Mouse (Mus musculus): ENCODE measurements at regions not wholly inside any gene's neighbourhood (a gene's known extent, or its start where the extent isn't known, plus 50 kb on each side); places are given as distances from the start of the nearest gene placed in this dataset.
"Not testable (repeated sequence)": the region's sequence is repeated elsewhere in the genome, so short reads cannot be mapped to it uniquely, and the experiment has no call there.

- H3K27ac ChIP-seq (replicated peaks), result no peak overlapping the region
- no peaks in the 10 kb centered on the region for H3K36me3 ChIP-seq
- no peaks in the 10 kb centered on the region for H3K9me3 ChIP-seq
- no peak overlapping the region for H3K4me2 ChIP-seq (replicated peaks)
- ATAC-seq (replicated peaks), result no peak
- no peak overlapping the region for H3K9ac ChIP-seq (replicated peaks)
- peaks cover 17% of the 10 kb centered on the region for H3K4me1 ChIP-seq
- H3K4me3 ChIP-seq, result no peak overlapping the region
- 10% methylated on average over 8 of the region's 8 CpGs for WGBS
- H3K27me3 ChIP-seq, result no peaks in the 10 kb centered on the region
Observed at GRCm38 (mm10) chr4:153189485-153189884, 293.1 kb downstream of the Ajap1 start.

DNA sequence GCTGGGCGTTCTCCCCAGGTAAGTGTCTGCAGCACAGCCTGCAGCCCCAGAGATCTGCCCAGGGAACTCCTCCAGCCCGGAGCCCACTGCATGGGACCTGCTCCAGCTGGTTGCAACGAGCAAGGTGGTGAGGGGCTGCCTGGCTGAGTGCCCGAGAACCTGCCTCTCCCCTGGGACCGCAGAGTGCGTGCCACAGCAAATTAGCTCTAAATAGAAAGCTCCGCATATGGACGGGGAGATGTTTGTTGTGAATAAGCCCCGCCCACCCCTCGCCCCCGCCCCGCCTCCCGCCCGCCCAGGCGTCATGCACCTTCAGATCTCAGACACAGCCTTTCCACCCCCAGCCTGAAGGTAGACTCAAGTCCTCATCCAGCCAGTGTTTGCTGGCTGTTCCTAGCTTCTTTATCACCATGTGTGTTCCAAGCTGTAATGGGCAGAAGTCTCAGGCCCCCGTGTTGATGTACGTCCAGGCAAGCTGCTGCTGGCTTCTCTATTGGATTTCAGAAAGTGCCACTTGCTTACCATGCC is 294.0 kb downstream of the Ajap1 start:
- peaks cover 17% of the 10 kb centered on the region for H3K4me1 ChIP-seq
- no peak overlapping the region for H3K9ac ChIP-seq (replicated peaks)
- WGBS, result under 1% methylated on average over 17 of the region's 17 CpGs
- H3K9me3 ChIP-seq, result no peaks in the 10 kb centered on the region
- no peaks in the 10 kb centered on the region for H3K36me3 ChIP-seq
- ATAC-seq (replicated peaks), result peak; percentile 83
- H3K4me2 ChIP-seq (replicated peaks), result peak overlapping the region; percentile 41
- H3K27me3 ChIP-seq, result no peaks in the 10 kb centered on the region
- no peak overlapping the region for H3K27ac ChIP-seq (replicated peaks)
- H3K4me3 ChIP-seq, result peak overlapping the region; percentile 24; the same call in 1 of the 2 replicates

- H3K9me3 ChIP-seq, result no peaks in the 10 kb centered on the region
- 2% methylated on average over 6 of the region's 6 CpGs for WGBS
- ATAC-seq (replicated peaks), result peak; percentile 43
- H3K27ac ChIP-seq (replicated peaks), result no peak overlapping the region
- no peaks in the 10 kb centered on the region for H3K36me3 ChIP-seq
- 0 out of 2 replicates have a peak, but pooled peaks cover 4% of the 10 kb centered on the region for H3K27me3 ChIP-seq
- H3K9ac ChIP-seq (replicated peaks), result no peak overlapping the region
- H3K4me3 ChIP-seq, result 0 out of 2 replicates have a peak overlapping the region, but pooled peaks have one; percentile 24
- H3K4me2 ChIP-seq (replicated peaks), result peak overlapping the region; percentile 41
- H3K4me1 ChIP-seq, result peaks cover 17% of the 10 kb centered on the region
Observed at GRCm38 (mm10) chr4:153187959-153188503, 294.6 kb downstream of the Ajap1 start.

GRCm38 (mm10) chr4:153177496-153177895 is 305.1 kb downstream of the Ajap1 start:
- Histone ChIP-seq H3K4me2 (replicated peaks) (no peak overlapping the region), H3K4me1 (no peaks in the 10 kb centered on the region), H3K4me3 (no peak overlapping the region), H3K36me3 (no peaks in the 10 kb centered on the region), H3K27me3 (no peaks in the 10 kb centered on the region), H3K9me3 (no peaks in the 10 kb centered on the region), H3K9ac (replicated peaks) (no peak overlapping the region), H3K27ac (replicated peaks) (no peak overlapping the region)
- WGBS, result 91% methylated on average over 9 of the region's 9 CpGs
- ATAC-seq (replicated peaks), result no peak

DNA sequence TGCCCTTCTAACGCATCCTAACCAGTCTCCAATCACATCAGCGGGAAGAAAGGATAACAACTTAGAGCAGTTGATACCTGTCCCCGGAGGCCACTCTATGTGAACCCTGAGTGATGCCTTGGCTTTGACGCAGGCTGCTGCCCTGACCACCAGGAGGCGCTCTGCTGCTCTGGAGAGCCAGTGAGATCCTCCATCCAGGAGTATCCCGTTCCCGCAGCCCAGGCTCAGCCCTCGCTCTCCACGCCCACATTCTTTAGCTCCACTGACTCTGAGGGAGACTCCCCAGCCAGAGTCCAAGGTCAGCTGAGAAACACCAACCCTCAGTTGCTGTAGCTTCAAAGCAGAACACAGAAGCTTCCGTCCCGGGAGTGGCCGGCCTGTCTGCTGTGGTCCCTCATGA is 307.0 kb downstream of the Ajap1 start:
- no peak for ATAC-seq (replicated peaks)
- Histone ChIP-seq H3K9ac (replicated peaks) (no peak overlapping the region), H3K27me3 (no peaks in the 10 kb centered on the region), H3K27ac (replicated peaks) (no peak overlapping the region), H3K36me3 (no peaks in the 10 kb centered on the region), H3K4me3 (no peak overlapping the region), H3K9me3 (no peaks in the 10 kb centered on the region), H3K4me2 (replicated peaks) (no peak overlapping the region), H3K4me1 (no peaks in the 10 kb centered on the region)
- WGBS, result 11% methylated on average over 12 of the region's 12 CpGs

GRCm38 (mm10) chr4:153175077-153175476 is 307.5 kb downstream of the Ajap1 start:
- no peaks in the 10 kb centered on the region for H3K36me3 ChIP-seq
- no peak overlapping the region for H3K9ac ChIP-seq (replicated peaks)
- WGBS, result 91% methylated on average over 15 of the region's 15 CpGs
- H3K4me3 ChIP-seq, result no peak overlapping the region
- no peak for ATAC-seq (replicated peaks)
- H3K4me2 ChIP-seq (replicated peaks), result no peak overlapping the region
- no peaks in the 10 kb centered on the region for H3K9me3 ChIP-seq
- no peaks in the 10 kb centered on the region for H3K4me1 ChIP-seq
- no peak overlapping the region for H3K27ac ChIP-seq (replicated peaks)
- no peaks in the 10 kb centered on the region for H3K27me3 ChIP-seq

DNA sequence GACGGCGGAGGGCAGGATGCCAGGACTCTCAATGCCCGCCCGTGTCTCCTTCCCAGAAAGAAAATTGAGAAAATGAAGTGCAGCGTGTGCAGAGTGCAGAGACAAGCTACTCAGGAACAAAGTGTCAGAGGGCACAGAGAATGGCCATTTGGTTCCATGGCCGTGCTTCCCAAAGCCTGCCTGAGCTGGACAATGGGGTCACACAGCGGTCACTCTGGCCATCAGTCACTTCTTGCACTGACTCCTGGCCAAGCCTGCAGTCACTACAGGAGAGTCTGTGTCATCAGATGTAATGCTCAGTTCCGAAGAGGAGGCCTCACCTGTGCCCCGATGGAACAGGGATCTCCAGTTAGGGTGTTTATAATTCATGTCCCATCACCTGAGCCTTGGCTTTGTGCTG is 312.6 kb downstream of the Ajap1 start:
- Histone ChIP-seq H3K36me3 (no peaks in the 10 kb centered on the region), H3K4me2 (replicated peaks) (no peak overlapping the region), H3K27me3 (no peaks in the 10 kb centered on the region), H3K9ac (replicated peaks) (no peak overlapping the region), H3K4me3 (no peak overlapping the region), H3K27ac (replicated peaks) (no peak overlapping the region), H3K4me1 (no peaks in the 10 kb centered on the region), H3K9me3 (no peaks in the 10 kb centered on the region)
- 75% methylated on average over 9 of the region's 9 CpGs for WGBS
- no peak for ATAC-seq (replicated peaks)

DNA sequence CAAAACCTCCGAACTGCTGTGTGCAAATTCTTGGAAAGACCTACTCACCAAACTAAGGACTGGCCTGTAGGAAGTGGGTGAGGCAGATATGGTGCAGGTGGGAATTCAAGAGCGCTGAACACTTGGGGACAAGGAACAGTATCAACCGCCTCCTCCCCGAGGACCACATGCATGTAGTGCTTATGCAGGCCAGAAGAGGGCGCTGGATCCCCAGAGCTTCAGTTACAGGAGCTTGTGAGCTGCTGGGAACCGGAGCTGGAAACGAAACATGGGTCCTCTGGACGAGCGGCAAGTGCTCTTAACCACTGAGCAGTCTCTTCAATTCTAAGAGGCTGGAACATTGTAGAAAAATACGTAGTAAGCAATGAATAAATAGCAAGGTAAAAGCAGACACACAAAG is 317.8 kb downstream of the Ajap1 start:
- H3K9me3 ChIP-seq, result no peaks in the 10 kb centered on the region
- 89% methylated on average over 10 of the region's 10 CpGs for WGBS
- no peaks in the 10 kb centered on the region for H3K4me1 ChIP-seq
- no peaks in the 10 kb centered on the region for H3K27me3 ChIP-seq
- H3K4me2 ChIP-seq (replicated peaks), result no peak overlapping the region
- no peak overlapping the region for H3K9ac ChIP-seq (replicated peaks)
- no peak overlapping the region for H3K4me3 ChIP-seq
- H3K27ac ChIP-seq (replicated peaks), result no peak overlapping the region
- H3K36me3 ChIP-seq, result no peaks in the 10 kb centered on the region
- ATAC-seq (replicated peaks), result no peak

DNA sequence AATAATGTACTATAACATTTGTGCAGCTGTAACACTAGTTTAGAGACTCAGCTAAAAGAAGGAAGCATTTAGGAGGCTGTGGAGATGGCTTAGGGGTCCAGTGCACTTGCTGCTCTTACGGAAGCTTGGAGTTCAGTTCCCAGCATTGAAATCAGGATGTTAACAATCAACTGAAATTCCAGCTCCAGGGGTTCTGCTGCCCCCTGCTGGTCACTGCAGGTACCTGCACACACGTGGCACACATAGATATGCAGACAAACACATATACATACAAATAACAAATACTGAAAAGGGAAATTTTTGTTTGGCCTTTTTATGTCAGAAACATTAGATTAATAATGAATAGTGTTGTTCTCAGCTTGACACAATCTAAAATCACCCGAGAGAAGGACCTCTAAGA is 322.5 kb downstream of the Ajap1 start:
- WGBS, result 95% methylated on average over 3 of the region's 3 CpGs
- no peaks in the 10 kb centered on the region for H3K9me3 ChIP-seq
- H3K4me1 ChIP-seq, result no peaks in the 10 kb centered on the region
- no peak overlapping the region for H3K4me3 ChIP-seq
- no peak overlapping the region for H3K27ac ChIP-seq (replicated peaks)
- no peak overlapping the region for H3K4me2 ChIP-seq (replicated peaks)
- ATAC-seq (replicated peaks), result no peak
- H3K9ac ChIP-seq (replicated peaks), result no peak overlapping the region
- no peaks in the 10 kb centered on the region for H3K36me3 ChIP-seq
- H3K27me3 ChIP-seq, result no peaks in the 10 kb centered on the region

DNA sequence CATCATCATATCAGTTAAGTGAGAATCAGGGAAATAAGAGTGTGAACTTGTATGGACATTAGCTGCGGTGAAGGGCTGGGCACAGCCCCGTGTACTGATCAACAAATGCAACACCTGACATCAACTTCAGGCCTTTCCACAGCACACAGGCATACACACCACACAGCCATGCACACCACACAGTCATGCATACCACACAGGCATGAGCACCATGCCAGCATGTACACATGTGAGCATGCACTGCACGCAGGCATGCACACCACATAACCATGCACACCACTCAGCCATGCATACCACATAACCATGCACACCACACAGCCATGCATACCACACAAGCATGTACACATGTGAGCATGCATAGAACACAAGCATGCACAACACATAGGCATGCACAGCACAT is 325.0 kb downstream of the Ajap1 start:
- H3K36me3 ChIP-seq, result no peaks in the 10 kb centered on the region
- 94% methylated on average over 3 of the region's 3 CpGs for WGBS
- H3K9ac ChIP-seq (replicated peaks), result no peak overlapping the region
- H3K27me3 ChIP-seq, result no peaks in the 10 kb centered on the region
- ATAC-seq (replicated peaks), result no peak
- H3K9me3 ChIP-seq, result no peaks in the 10 kb centered on the region
- no peaks in the 10 kb centered on the region for H3K4me1 ChIP-seq
- no peak overlapping the region for H3K4me3 ChIP-seq
- no peak overlapping the region for H3K4me2 ChIP-seq (replicated peaks)
- H3K27ac ChIP-seq (replicated peaks), result no peak overlapping the region

GRCm38 (mm10) chr4:153152923-153153322 is 329.7 kb downstream of the Ajap1 start:
- H3K9me3 ChIP-seq; H3K4me2 ChIP-seq (replicated peaks); ATAC-seq (replicated peaks); H3K27ac ChIP-seq (replicated peaks); H3K9ac ChIP-seq (replicated peaks); H3K36me3 ChIP-seq; H3K4me3 ChIP-seq; H3K27me3 ChIP-seq; H3K4me1 ChIP-seq: not testable (repeated sequence)

DNA sequence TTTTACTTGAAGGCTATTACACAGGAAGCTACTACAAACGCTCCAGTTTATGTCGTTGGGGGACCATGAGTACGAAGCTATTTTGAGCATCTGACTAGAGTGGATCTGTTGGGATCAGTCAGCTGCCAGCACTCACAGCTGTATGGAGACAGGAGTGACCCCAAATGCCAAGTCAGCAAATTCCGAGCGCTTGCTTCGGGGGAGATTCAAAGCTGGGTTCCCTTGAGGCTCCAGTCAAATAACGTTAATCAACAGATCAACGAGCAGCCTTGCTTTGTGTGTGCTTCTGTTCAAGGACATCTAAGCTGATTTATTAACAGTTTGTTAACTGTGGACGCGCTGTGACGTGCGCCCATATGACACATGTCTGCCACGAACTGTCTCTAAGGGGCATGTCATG is 349.5 kb downstream of the Ajap1 start:
- Histone ChIP-seq H3K9ac (replicated peaks) (no peak overlapping the region), H3K4me1 (no peaks in the 10 kb centered on the region), H3K4me3 (no peak overlapping the region), H3K27ac (replicated peaks) (no peak overlapping the region), H3K27me3 (no peaks in the 10 kb centered on the region), H3K4me2 (replicated peaks) (no peak overlapping the region), H3K9me3 (no peaks in the 10 kb centered on the region), H3K36me3 (no peaks in the 10 kb centered on the region)
- 87% methylated on average over 13 of the region's 13 CpGs for WGBS
- ATAC-seq (replicated peaks), result no peak

DNA sequence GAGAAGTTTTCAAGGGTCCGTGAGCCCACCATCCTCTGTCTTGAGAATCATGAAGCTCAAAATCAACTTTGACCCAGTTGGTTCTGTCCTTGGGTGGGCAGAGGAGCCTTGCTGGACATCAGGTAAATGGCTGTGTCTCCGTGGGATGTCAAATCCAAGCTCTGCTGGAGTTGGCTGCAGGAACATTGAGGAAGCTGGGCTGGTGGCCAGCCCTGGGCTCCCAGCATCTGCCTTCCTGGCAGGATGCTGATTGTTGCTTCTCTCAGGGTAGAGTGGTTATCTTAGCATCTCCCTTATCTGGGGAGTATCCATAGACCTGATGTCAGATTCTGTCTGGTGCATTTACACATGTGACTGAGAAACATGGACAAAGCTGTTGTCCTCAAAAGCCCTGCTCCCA is 353.3 kb downstream of the Ajap1 start:
- H3K4me1 ChIP-seq, result no peaks in the 10 kb centered on the region
- no peaks in the 10 kb centered on the region for H3K36me3 ChIP-seq
- no peak overlapping the region for H3K27ac ChIP-seq (replicated peaks)
- no peak overlapping the region for H3K9ac ChIP-seq (replicated peaks)
- no peak overlapping the region for H3K4me2 ChIP-seq (replicated peaks)
- no peaks in the 10 kb centered on the region for H3K27me3 ChIP-seq
- WGBS, result 77% methylated on average over 2 of the region's 2 CpGs
- no peaks in the 10 kb centered on the region for H3K9me3 ChIP-seq
- H3K4me3 ChIP-seq, result no peak overlapping the region
- ATAC-seq (replicated peaks), result no peak

Measured in forebrain, embryonic 15.5 days (tissue).